Mouse (Mus musculus) stomach, postnatal 0 days (tissue): ENCODE measurements at regions not wholly inside any gene's neighbourhood (a gene's known extent, or its start where the extent isn't known, plus 50 kb on each side); places are given as distances from the start of the nearest gene placed in this dataset.

ENCODE experiments used
- CTCF ChIP-seq: IDR thresholded peaks from 2 replicates; pipeline ENCODE4 v1.5.1; 2016; ENCODE audit warnings: antibody characterized with exemption, low read depth, mild to moderate bottlenecking, moderate library complexity
- EP300 ChIP-seq: optimal IDR thresholded peaks from 2 replicates; pipeline ENCODE3; 2016; ENCODE audit warnings: antibody characterized with exemption

- TF ChIP-seq CTCF = no peak
- TF ChIP-seq EP300 = no peak
These were observed 164.3 kb upstream of the Zfp462 start for GRCm38 (mm10) chr4:54780511-54780910.
